Mouse (Mus musculus) heart, postnatal 0 days (tissue): Measurements from ENCODE around the gene 1700010B08Rik. TPM values are rescaled to one million over a fixed set of nuclear protein-coding genes. Genes with fewer than 3 reads are reported as not detected.

Source experiments
- ATAC-seq: fragments of 200-750 bp; cut with Nextera tagmentation; 2 replicates; pipeline ENCODE4 v1.8.0; 2017; ENCODE audit warnings: low read depth, moderate number of reproducible peaks, moderate library complexity; ENCODE audit not compliant: insufficient read depth
- DNase-seq: peaks from one replicate; pipeline ENCODE4 v3.0.0-alpha.2; 2016; ENCODE audit warnings: low spot score
- H3K27ac ChIP-seq: fragments of 300-500 bp; sonication (generic); 2 replicates; pipeline ENCODE4 v1.5.1; 2014; ENCODE audit warnings: low read depth, mild to moderate bottlenecking
- H3K27me3 ChIP-seq: fragments of 300-500 bp; sonication (generic); 2 replicates; pipeline ENCODE4 v1.6.1; 2014; ENCODE audit warnings: low read length, mixed read lengths; ENCODE audit not compliant: control insufficient read depth, insufficient read depth
- H3K36me3 ChIP-seq: fragments of 300-500 bp; sonication (generic); replicated peaks from 2 replicates; pipeline ENCODE4 v1.6.1; 2014; ENCODE audit warnings: low read length, mixed read lengths; ENCODE audit not compliant: control insufficient read depth, insufficient read depth
- H3K4me1 ChIP-seq: fragments of 300-500 bp; sonication (generic); 2 replicates; pipeline ENCODE4 v1.6.1; 2014; ENCODE audit warnings: antibody characterized with exemption; ENCODE audit not compliant: control insufficient read depth, insufficient read depth
- H3K4me2 ChIP-seq: fragments of 300-500 bp; sonication (generic); 2 replicates; pipeline ENCODE4 v1.6.1; 2014; ENCODE audit warnings: low read depth, mild to moderate bottlenecking, low read length, moderate library complexity
- H3K4me3 ChIP-seq: fragments of 300-500 bp; sonication (generic); 2 replicates; pipeline ENCODE4 v1.5.1; 2014; ENCODE audit warnings: low read depth, low read length
- H3K9ac ChIP-seq: fragments of 300-500 bp; sonication (generic); replicated peaks from 2 replicates; pipeline ENCODE4 v1.6.1; 2014; ENCODE audit warnings: low read depth, low read length, mixed read lengths
- H3K9me3 ChIP-seq: fragments of 300-500 bp; sonication (generic); replicated peaks from 2 replicates; pipeline ENCODE4 v1.6.1; 2016; ENCODE audit warnings: low read length; ENCODE audit not compliant: control insufficient read depth
- CTCF ChIP-seq: IDR thresholded peaks from 2 replicates; pipeline ENCODE4 v1.5.1; 2016; ENCODE audit warnings: antibody characterized with exemption, control low read depth, low read depth
- EP300 ChIP-seq: IDR thresholded peaks from 2 replicates; pipeline ENCODE4 v1.6.1; 2016; ENCODE audit warnings: antibody characterized with exemption, low read depth
- WGBS: fragments of 180-500 bp; shearing (Covaris S2); extraction: QIAGEN DNeasy Blood & Tissue Kit; methylation state at CpG from one replicate; pipeline ENCODE4 v1.1.7; 2014; 5-methylcytosine and 5-hydroxymethylcytosine counted together
- polyA plus RNA-seq: library from polyadenylated mRNA; unstranded; fragments of >200 nt; fragmentation: Nextera tagmentation; extraction: Ambion mirVana; gene quantifications from 2 replicates; pipeline ENCODE4 v1.2.1, GENCODE M21; 2015
- total RNA-seq: library from RNA; depleted of rRNA; stranded (reverse); fragments of >200 nt; gene quantifications from 2 replicates; pipeline ENCODE4 v1.2.3, GENCODE M21; 2014; ENCODE audit warnings: low replicate concordance

Gene 1700010B08Rik
- total and polyA plus RNA-seq, 2 experiments from 2014 or later = not detected

GRCm38 (mm10) chr2:173722251-173722857 is 3.1 kb downstream of the 1700010B08Rik start:
- ATAC-seq = no peak
- Histone ChIP-seq H3K27ac (no peak overlapping the region), H3K9ac (no peak overlapping the region), H3K9me3 (no peaks in the 10 kb centered on the region), H3K4me1 (no peaks in the 10 kb centered on the region), H3K36me3 (no peaks in the 10 kb centered on the region), H3K4me3 (no peak overlapping the region), H3K27me3 (no peaks in the 10 kb centered on the region), H3K4me2 (no peak overlapping the region)
- no peak for DNase-seq
- TF ChIP-seq EP300 = no peak
- no peak for TF ChIP-seq CTCF
- 56% methylated on average over 11 of the region's 11 CpGs for WGBS

GRCm38 (mm10) chr2:173724382-173724781 is 5.2 kb downstream of the 1700010B08Rik start:
- no peak overlapping the region for H3K9ac ChIP-seq
- H3K27me3 ChIP-seq = no peaks in the 10 kb centered on the region
- H3K36me3 ChIP-seq = no peaks in the 10 kb centered on the region
- WGBS = 55% methylated on average over 14 of the region's 14 CpGs
- H3K4me2 ChIP-seq = no peak overlapping the region
- no peaks in the 10 kb centered on the region for H3K9me3 ChIP-seq
- DNase-seq (no peak), ATAC-seq (no peak)
- no peaks in the 10 kb centered on the region for H3K4me1 ChIP-seq
- no peak overlapping the region for H3K4me3 ChIP-seq
- TF ChIP-seq EP300 = no peak
- TF ChIP-seq CTCF = no peak
- no peak overlapping the region for H3K27ac ChIP-seq

GRCm38 (mm10) chr2:173724940-173725807 is 6.0 kb downstream of the 1700010B08Rik start:
- Histone ChIP-seq H3K4me2 (no peak overlapping the region), H3K9me3 (no peaks in the 10 kb centered on the region), H3K27ac (no peak overlapping the region), H3K36me3 (no peaks in the 10 kb centered on the region), H3K9ac (no peak overlapping the region), H3K4me1 (no peaks in the 10 kb centered on the region), H3K4me3 (no peak overlapping the region), H3K27me3 (no peaks in the 10 kb centered on the region)
- TF ChIP-seq CTCF (no peak), EP300 (no peak)
- ATAC-seq (no peak), DNase-seq (no peak)
- WGBS = 62% methylated on average over 15 of the region's 15 CpGs

- Histone ChIP-seq H3K4me2 (no peak overlapping the region), H3K36me3 (no peaks in the 10 kb centered on the region), H3K9ac (no peak overlapping the region), H3K27me3 (no peaks in the 10 kb centered on the region), H3K9me3 (no peaks in the 10 kb centered on the region), H3K27ac (no peak overlapping the region), H3K4me3 (no peak overlapping the region), H3K4me1 (no peaks in the 10 kb centered on the region)
- no peak for DNase-seq
- ATAC-seq = no peak
- TF ChIP-seq CTCF (no peak), EP300 (no peak)
- WGBS = 90% methylated on average over 4 of the region's 4 CpGs
Observed at GRCm38 (mm10) chr2:173725819-173726218, 6.6 kb downstream of the 1700010B08Rik start.

GRCm38 (mm10) chr2:173730444-173730966 is 11.3 kb downstream of the 1700010B08Rik start:
- ATAC-seq = no peak; the same call in 1 of the 2 replicates
- no peak overlapping the region for H3K27ac ChIP-seq
- H3K4me2 ChIP-seq = no peak overlapping the region
- H3K4me3 ChIP-seq = no peak overlapping the region
- no peaks in the 10 kb centered on the region for H3K4me1 ChIP-seq
- no peak for DNase-seq
- H3K27me3 ChIP-seq = no peaks in the 10 kb centered on the region
- no peaks in the 10 kb centered on the region for H3K36me3 ChIP-seq
- H3K9ac ChIP-seq = no peak overlapping the region
- H3K9me3 ChIP-seq = no peaks in the 10 kb centered on the region
- TF ChIP-seq EP300 (no peak), CTCF (no peak)
- 16% methylated on average over 9 of the region's 9 CpGs for WGBS
